Mouse (Mus musculus): ENCODE data around the gene Insc. TPM values are rescaled to one million over a fixed set of nuclear protein-coding genes. Genes with fewer than 3 reads are reported as not detected.
A peak's percentile ranks its signal among the peaks of the same experiment; 100 is the strongest.
"Not testable (repeated sequence)": the region's sequence is repeated elsewhere in the genome, so short reads cannot be mapped to it uniquely, and the experiment has no call there.

The Insc gene
- 1 to 10 TPM; 2.3 to 2.7 TPM for total RNA-seq (2021)
- long read RNA-seq, experiment 1: 0 reads
- long read RNA-seq, experiment 2, partial matches to known transcripts: 1 of 3 reads
- long read RNA-seq, experiment 2, other reads (novel, unspliced or antisense): 2 of 3 reads

- DNase-seq: no peak
These were observed at the start of gene Insc for GRCm38 (mm10) chr7:114743022-114743780. Gene Insc (plus strand): TSS chr7:114743694.

GRCm38 (mm10) chr7:114700871-114701270 lies 42.6 kb upstream of the Insc start:
- no peak for DNase-seq

- DNase-seq: no peak
These were observed 36.8 kb upstream of the Insc start for GRCm38 (mm10) chr7:114706716-114707115.

GRCm38 (mm10) chr7:114707398-114707797 lies 36.1 kb upstream of the Insc start:
- no peak for DNase-seq

GRCm38 (mm10) chr7:114710419-114710818 lies 33.1 kb upstream of the Insc start:
- no peak for DNase-seq

GRCm38 (mm10) chr7:114712523-114712922 lies 31.0 kb upstream of the Insc start:
- no peak for DNase-seq

GRCm38 (mm10) chr7:114718300-114718699 lies 25.2 kb upstream of the Insc start, which contains the start of gene Calcb:
Gene Calcb (plus strand): TSS chr7:114718643.
- no peak for DNase-seq

GRCm38 (mm10) chr7:114719381-114720131 lies 23.9 kb upstream of the Insc start:
- no peak for DNase-seq

- DNase-seq: not testable (repeated sequence)
These were observed 13.8 kb upstream of the Insc start for GRCm38 (mm10) chr7:114729696-114730095.

- DNase-seq: no peak
These were observed 12.3 kb upstream of the Insc start for GRCm38 (mm10) chr7:114731175-114731574.

- not testable (repeated sequence) for DNase-seq
These were observed 11.8 kb upstream of the Insc start for GRCm38 (mm10) chr7:114731700-114732099.

GRCm38 (mm10) chr7:114736256-114736655 lies 7.2 kb upstream of the Insc start:
- DNase-seq: no peak

- DNase-seq: no peak
These were observed 5.3 kb upstream of the Insc start for GRCm38 (mm10) chr7:114738166-114738565.

GRCm38 (mm10) chr7:114740360-114741165 lies 2.9 kb upstream of the Insc start:
- DNase-seq: no peak

- DNase-seq: no peak
These were observed 1.2 kb downstream of the Insc start for GRCm38 (mm10) chr7:114744639-114745245.

- DNase-seq: peak; percentile 23
These were observed 2.2 kb downstream of the Insc start for GRCm38 (mm10) chr7:114745481-114746271.

GRCm38 (mm10) chr7:114747596-114747995 lies 4.1 kb downstream of the Insc start:
- DNase-seq: no peak

GRCm38 (mm10) chr7:114748239-114748638 lies 4.7 kb downstream of the Insc start:
- DNase-seq: no peak

- no peak for DNase-seq
These were observed 10.0 kb downstream of the Insc start for GRCm38 (mm10) chr7:114753471-114753870.

- DNase-seq: no peak
These were observed 10.7 kb downstream of the Insc start for GRCm38 (mm10) chr7:114754196-114754595.

GRCm38 (mm10) chr7:114754626-114755025 lies 11.1 kb downstream of the Insc start:
- DNase-seq: no peak
